Mouse (Mus musculus) naive thymus-derived CD4-positive, alpha-beta T cell, adult 2 months (primary cell): ENCODE measurements around the gene Mroh2a.

ENCODE experiments used
- DNase-seq: peaks from one replicate; pipeline ENCODE4 v3.0.0-alpha.2; 2011; ENCODE audit warnings: low read depth

Mroh2a gene

DNA sequence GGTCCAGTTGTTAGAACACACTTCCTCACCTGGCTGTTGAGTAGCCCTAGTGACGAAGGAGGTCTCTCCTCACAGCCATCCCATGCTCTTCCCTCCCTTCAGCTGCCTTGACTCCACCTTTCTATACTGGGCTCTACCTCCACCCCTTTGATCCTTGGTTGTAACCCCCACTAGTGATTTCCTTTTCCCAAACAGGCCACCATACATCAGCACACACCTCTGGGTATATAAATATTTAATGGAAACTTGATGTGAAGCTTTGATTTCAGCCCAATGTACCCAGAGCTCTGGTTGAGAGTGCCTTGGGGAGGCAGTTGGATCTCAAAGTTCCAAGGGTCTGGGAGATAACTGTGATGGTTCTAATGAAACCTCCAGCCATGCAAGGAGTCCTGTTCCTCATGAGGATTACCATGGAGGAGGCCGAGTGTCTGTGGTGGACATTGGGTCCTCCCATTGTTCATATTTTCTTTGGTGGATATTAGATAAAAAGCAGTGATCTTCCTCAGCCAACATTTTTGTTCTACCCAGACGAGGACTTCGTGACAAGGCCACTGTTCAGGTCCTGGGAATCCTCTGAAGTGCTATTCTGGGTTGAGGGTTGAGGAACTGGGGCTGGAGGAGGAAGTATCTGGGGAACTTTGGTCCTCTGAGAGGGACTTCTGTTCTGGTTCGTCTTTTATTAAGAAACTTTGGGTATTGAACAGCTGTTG, at the start of gene Mroh2a:
TSS of gene Mroh2a (plus strand) at position 317 of the 710 bp plus-strand sequence.
- no peak for DNase-seq

- DNase-seq: no peak
These were observed 47.1 kb upstream of the Mroh2a start for GRCm38 (mm10) chr1:88179657-88180056.

- no peak for DNase-seq
These were observed 40.4 kb upstream of the Mroh2a start for GRCm38 (mm10) chr1:88186325-88186935.

GRCm38 (mm10) chr1:88192136-88192535, 34.6 kb upstream of the Mroh2a start:
- DNase-seq: no peak

DNA sequence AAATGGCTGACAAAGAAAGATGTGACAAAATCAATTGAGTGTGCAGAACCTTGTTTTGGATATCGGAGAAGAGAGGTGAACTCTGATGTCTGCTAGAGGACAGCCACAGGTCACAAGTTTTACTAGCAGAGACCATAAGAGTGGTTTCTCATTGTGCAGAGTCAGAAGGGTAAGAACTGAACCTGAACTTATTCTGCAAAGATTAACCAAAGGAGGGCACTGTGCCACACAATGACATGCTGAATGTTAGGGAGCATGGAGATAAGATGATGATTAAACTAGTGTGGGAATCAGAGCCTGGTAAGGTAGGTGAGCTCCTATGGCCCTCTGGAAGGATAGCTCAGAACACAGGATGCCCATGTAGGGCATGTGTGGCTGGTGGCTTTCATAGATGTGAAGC, 31.1 kb upstream of the Mroh2a start:
- DNase-seq: no peak

DNA sequence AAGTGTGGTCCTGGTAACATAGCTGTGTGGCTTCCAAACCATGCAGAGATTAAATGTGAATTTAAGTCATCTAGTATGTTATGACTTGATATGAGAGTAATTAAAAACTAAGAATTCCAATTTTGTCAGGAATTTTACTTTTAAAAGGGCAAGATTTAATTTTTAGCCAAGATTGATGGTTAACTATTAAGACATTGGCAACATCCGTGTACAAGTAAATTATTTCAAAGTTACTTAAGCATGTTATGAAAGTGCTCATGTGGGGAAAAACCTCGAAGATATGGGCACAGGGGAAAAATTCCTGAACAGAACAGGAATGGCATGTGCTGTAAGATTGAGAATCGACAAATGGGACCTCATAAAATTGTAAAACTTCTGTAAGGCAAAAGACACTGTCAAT, 29.3 kb upstream of the Mroh2a start:
- DNase-seq: no peak

DNA sequence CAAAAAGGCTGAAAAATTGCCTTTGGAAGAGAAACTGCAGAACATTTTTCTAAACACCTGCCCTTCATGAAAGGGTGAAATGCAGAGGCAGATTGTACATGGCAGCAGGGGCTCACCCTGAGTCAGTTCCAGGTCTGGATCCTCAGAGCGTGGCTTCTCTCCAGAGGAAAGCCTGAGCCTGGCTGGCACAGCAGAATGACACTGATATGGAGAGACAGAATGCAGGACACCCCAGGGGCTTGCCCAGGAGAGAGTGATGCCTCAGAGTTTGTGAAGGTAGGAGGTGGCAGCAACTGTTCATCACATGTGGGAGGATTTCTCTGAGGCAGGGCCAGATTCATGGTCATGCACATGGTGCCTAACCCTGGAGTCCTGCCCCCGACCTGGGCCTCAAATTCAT, 26.8 kb upstream of the Mroh2a start:
- no peak for DNase-seq

- no peak for DNase-seq
These were observed 26.3 kb upstream of the Mroh2a start, which contains the start of gene Ugt1a2 for GRCm38 (mm10) chr1:88200456-88200855. Gene Ugt1a2, plus strand, starts transcription at chr1:88200601.

GRCm38 (mm10) chr1:88205294-88205922, 21.4 kb upstream of the Mroh2a start, which contains the start of gene Dnajb3:
Gene Dnajb3, minus strand, starts transcription at chr1:88205782.
- peak; percentile 64 for DNase-seq

GRCm38 (mm10) chr1:88206843-88207479, 19.8 kb upstream of the Mroh2a start:
- DNase-seq: no peak

GRCm38 (mm10) chr1:88211812-88212211, 15.0 kb upstream of the Mroh2a start, which contains the start of gene Ugt1a1:
Gene Ugt1a1, plus strand, starts transcription at chr1:88211959.
- peak; percentile 5 for DNase-seq

DNA sequence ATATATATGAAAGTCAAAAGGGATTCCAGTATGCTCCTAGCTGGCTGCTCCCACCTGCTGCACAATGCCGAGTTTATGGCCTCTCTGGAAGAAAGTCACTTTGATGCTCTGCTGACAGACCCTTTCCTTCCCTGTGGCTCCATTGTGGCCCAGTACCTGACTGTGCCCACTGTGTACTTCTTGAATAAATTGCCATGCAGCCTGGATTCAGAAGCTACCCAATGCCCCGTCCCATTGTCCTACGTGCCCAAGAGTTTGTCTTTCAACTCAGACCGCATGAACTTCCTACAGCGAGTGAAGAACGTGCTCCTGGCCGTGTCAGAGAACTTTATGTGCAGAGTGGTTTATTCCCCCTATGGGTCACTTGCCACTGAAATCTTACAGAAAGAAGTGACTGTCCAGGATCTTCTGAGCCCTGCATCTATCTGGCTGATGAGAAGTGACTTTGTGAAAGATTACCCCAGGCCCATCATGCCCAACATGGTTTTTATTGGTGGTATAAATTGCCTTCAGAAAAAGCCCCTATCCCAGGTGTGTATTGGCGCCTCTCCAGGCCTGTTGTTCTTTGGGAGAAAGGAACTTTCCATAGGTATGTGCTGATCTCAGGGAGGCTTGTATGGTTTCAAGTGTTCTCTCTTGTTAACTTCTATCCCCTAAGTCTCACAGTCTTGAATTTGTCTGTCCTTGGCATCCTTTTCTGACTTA, 14.3 kb upstream of the Mroh2a start:
- peak; percentile 5 for DNase-seq

GRCm38 (mm10) chr1:88213061-88213460, 13.7 kb upstream of the Mroh2a start:
- peak; percentile 6 for DNase-seq

- DNase-seq: peak; percentile 13
These were observed 12.9 kb upstream of the Mroh2a start for GRCm38 (mm10) chr1:88213766-88214461.

DNA sequence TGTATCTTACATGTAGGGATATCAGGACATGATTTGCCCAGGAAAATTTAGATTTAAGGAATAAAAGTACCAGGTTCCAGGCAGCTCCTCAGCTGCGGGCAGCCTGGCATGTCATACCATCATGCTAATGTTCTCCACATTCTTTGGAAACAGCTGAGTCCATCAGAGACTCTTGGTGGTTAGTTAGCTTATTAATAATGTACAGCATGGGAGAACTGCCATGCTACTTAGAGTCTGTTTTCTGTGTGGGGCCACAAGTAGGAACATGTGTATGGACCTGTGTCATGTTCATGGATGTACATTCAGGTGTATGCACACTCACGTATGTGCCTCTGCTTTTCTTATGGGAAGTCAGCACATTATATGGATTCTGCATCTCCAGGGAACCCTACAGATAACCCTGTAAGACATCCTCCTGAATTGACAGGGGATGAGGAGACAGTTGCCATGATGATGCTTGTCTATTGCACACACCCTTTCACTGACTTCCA, 12.3 kb upstream of the Mroh2a start:
- DNase-seq: peak; percentile 11

DNA sequence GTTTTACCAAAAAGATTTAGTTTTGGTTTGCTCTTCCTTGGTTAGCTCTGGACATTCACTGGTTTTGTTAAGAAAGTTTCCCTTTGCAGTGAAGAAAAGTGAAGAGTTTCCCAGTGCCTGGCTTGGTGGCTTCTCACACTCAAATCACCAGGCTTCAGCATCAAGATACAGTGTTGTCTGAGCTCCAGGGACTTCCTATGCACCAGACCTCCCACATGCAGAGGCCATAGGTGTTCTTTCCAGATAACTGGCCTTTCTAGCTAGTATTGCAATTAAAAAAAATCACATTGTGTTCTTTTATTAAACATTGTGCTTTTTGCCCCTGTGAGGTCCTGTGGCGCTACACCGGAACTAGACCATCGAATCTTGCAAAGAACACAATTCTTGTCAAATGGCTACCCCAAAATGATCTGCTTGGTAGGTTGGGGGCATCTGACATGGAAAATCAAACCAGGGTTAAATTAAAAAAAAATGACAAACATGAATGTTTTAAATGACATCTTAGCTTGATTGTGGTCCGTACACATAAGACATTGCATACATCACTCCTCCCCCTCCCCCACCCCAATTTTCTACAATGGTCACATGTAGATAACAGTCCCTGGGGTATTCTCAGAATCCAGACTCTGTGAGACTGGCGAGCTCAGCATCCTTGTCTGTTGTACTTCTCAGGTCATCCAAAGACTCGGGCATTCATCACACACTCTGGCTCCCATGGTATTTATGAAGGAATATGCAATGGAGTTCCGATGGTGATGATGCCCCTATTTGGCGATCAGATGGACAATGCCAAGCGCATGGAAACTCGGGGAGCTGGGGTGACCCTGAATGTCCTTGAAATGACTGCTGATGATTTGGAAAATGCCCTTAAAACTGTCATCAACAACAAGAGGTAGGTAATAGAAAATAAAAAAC, 11.1 kb upstream of the Mroh2a start:
- peak; percentile 5 for DNase-seq

GRCm38 (mm10) chr1:88216551-88216950, 10.2 kb upstream of the Mroh2a start:
- DNase-seq: no peak

DNA sequence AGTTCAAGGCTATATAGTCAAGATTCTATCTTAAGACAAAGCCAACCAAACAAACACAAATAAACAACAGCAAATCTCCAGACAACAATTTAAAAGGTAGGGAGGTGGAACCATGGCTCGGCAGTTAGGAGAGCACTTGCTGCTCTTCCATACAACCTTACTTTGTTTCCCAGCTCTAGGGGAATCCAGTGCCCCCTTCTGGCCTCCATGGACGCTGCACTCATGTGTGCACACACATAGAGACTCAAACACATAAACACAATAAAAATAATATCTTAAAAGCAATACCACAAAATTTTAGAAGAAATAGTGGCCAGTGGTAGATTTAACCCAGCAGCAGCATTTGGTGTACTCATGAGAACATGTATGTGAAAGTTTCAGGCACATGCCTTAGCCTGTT, 9.6 kb upstream of the Mroh2a start:
- DNase-seq: peak; percentile 11

GRCm38 (mm10) chr1:88217576-88217975, 9.2 kb upstream of the Mroh2a start:
- DNase-seq: peak; percentile 7

DNA sequence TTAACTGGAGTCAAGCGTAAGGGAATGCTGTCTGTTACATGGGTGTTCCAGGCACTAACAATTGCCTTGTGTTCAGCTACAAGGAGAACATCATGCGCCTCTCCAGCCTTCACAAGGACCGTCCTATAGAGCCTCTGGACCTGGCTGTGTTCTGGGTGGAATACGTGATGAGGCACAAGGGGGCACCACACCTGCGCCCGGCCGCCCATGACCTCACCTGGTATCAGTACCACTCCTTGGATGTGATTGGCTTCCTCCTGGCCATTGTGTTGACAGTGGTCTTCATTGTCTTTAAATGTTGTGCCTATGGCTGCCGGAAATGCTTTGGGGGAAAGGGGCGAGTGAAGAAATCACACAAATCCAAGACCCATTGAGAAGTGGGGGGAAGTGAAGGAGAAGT, 8.7 kb upstream of the Mroh2a start:
- DNase-seq: peak; percentile 2
